Comparison of ENCODE assay signal across 8 mouse cellular contexts in genomic region chr2:147177672-147178071, GRCm38 (mm10). TPM values are rescaled to one million over a fixed set of nuclear protein-coding genes. Genes with fewer than 3 reads are reported as not detected.
A peak's percentile ranks its signal among the peaks of the same experiment; 100 is the strongest.
DNase-seq lines count a peak whose midpoint lies in the region; ATAC-seq lines count a peak whose summit lies in the region.

No protein-coding gene starts in this region.

- H3K4me2 ChIP-seq in lung, embryonic 15.5 days = peak overlapping the region; percentile 53

- peaks cover 98% of the 10 kb centered on the region for H3K27me3 ChIP-seq in hindbrain, embryonic 10.5 days (ENCODE audit: insufficient read depth, poor library complexity, severe bottlenecking)
- peaks cover 74% of the 10 kb centered on the region for H3K27me3 ChIP-seq in lung, embryonic 15.5 days

- peak; percentile 66 for ATAC-seq in frontal cortex, adult (ENCODE audit: low TSS enrichment)
- ATAC-seq in lung, embryonic 15.5 days (ENCODE audit: borderline replicate concordance, extremely low read depth, low FRiP score, low TSS enrichment) = no peak

- H3K4me3 ChIP-seq in hindbrain, embryonic 10.5 days = peak overlapping the region; percentile 44; the same call in 1 of the 2 replicates
- peak overlapping the region; percentile 24 for H3K4me3 ChIP-seq in lung, embryonic 15.5 days

- peaks cover 38% of the 10 kb centered on the region for H3K4me1 ChIP-seq in hindbrain, embryonic 10.5 days (replicated peaks)
- H3K4me1 ChIP-seq in lung, embryonic 15.5 days = peaks cover 11% of the 10 kb centered on the region

- H3K9ac ChIP-seq in lung, embryonic 15.5 days = no peak overlapping the region

- no peaks in the 10 kb centered on the region for H3K9me3 ChIP-seq in hindbrain, embryonic 10.5 days
- H3K9me3 ChIP-seq in lung, embryonic 15.5 days = no peaks in the 10 kb centered on the region

- DNase-seq in MEL-GATA-1-ER (ENCODE audit: extremely low read depth, low read depth) = peak; percentile 43
- peak; percentile 81 for DNase-seq in cerebellum, adult 8-10 months
- DNase-seq in hindbrain, embryonic 10.5 days (ENCODE audit: low spot score) = peak; percentile 83
- DNase-seq in layer of hippocampus, adult 9-10 months (ENCODE audit: low spot score) = peak; percentile 86
- DNase-seq in ovary, postnatal 10 days (ENCODE audit: low spot score) = peak; percentile 69
- peak; percentile 75 for DNase-seq in thymus, postnatal 0 days (ENCODE audit: low spot score)

- WGBS in hindbrain, embryonic 10.5 days = 8% methylated on average over 10 of the region's 10 CpGs
- 6% methylated on average over 10 of the region's 10 CpGs for WGBS in lung, embryonic 15.5 days

- H3K36me3 ChIP-seq in hindbrain, embryonic 10.5 days = no peaks in the 10 kb centered on the region
- no peaks in the 10 kb centered on the region for H3K36me3 ChIP-seq in lung, embryonic 15.5 days

- H3K27ac ChIP-seq in hindbrain, embryonic 10.5 days = no peak overlapping the region
- H3K27ac ChIP-seq in lung, embryonic 15.5 days = no peak overlapping the region

RNA-seq across cellular contexts. Expression of gene Nkx2-2, which starts 16.4 kb away (rescaled TPM):
- 3.2 and 5.0 TPM in 2 replicates for polyA plus RNA-seq in hindbrain, embryonic 10.5 days (2016; fragmentation: Nextera tagmentation; extraction: Ambion mirVana)
- polyA plus RNA-seq in lung, embryonic 15.5 days (2015; fragmentation: Nextera tagmentation; extraction: Ambion mirVana) = not detected in 2 replicates
- not detected in 2 replicates for polyA plus RNA-seq in thymus, postnatal 0 days (2015; fragmentation: Nextera tagmentation; extraction: Ambion mirVana)
